ENCODE assay signal across 12 mouse cellular contexts in the genomic region with DNA sequence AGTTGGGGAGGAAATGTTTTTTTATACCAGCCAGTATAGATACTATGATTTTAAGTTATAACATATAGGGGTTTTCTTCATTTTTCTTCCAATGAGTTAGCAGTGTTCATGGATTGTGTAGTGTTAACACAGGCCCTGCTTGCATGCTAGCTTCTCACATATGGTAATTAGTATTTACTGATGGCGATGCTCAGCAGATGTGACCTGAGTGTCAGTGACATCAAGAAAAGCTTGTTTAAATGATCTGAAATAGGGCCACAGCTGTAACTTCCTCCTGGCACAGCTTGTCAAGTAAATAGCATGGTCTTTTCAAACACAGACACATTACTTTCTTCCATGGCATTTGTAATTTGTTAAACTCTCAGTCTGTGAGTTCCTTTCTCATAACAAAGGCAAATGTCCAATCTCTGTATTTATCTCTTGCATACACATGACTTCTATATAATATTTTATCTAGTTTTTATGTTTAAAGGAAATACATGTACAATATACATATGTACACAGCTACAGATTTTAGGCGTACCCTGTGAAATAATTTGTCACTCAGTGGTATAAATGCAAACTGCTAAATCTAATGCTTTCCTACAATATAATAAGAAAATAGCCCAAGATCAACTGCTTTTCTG.
"Had no signal": no experiment of that assay in that cellular context is flagged by ENCODE, and none has a peak within 500 bp of the region (broad histone marks: within the 10 kb centered on the region; RNA-seq: fewer than 3 reads in every experiment).

No protein-coding gene starts in this region.

- H3K4me2 ChIP-seq: liver, embryonic 12.5 days; midbrain, embryonic 12.5 days; neural tube, embryonic 12.5 days had no signal

- H3K4me3 ChIP-seq: left cerebral cortex, adult 2 months; limb, embryonic 10.5 days; liver, embryonic 12.5 days; megakaryocyte, embryonic 14.5 days; midbrain, embryonic 12.5 days; neural tube, embryonic 12.5 days had no signal

- H3K9me3 ChIP-seq: limb, embryonic 10.5 days; liver, embryonic 12.5 days; megakaryocyte, embryonic 14.5 days; midbrain, embryonic 12.5 days; neural tube, embryonic 12.5 days had no signal

- ATAC-seq: intestine, postnatal 0 days; liver, embryonic 12.5 days had no signal

- H3K36me3 ChIP-seq: limb, embryonic 10.5 days; liver, embryonic 12.5 days; midbrain, embryonic 12.5 days; neural tube, embryonic 12.5 days had no signal

- H3K27ac ChIP-seq: left cerebral cortex, adult 2 months; limb, embryonic 10.5 days; liver, embryonic 12.5 days; macrophage; midbrain, embryonic 12.5 days; neural tube, embryonic 12.5 days; stomach, postnatal 0 days had no signal

- DNase-seq: kidney, adult 8-10 months; kidney, postnatal 25 days; thymus, postnatal 4 days had no signal

- H3K4me1 ChIP-seq: limb, embryonic 10.5 days; liver, embryonic 12.5 days; megakaryocyte, embryonic 14.5 days; midbrain, embryonic 12.5 days; neural tube, embryonic 12.5 days had no signal

- H3K27me3 ChIP-seq: liver, embryonic 12.5 days; megakaryocyte, embryonic 14.5 days; midbrain, embryonic 12.5 days; neural tube, embryonic 12.5 days had no signal

- H3K9ac ChIP-seq: liver, embryonic 12.5 days; midbrain, embryonic 12.5 days; neural tube, embryonic 12.5 days had no signal
